Mouse (Mus musculus): ENCODE measurements at regions not wholly inside any gene's neighbourhood (a gene's known extent, or its start where the extent isn't known, plus 50 kb on each side); places are given as distances from the start of the nearest gene placed in this dataset.
A peak's percentile ranks its signal among the peaks of the same experiment; 100 is the strongest.

DNA sequence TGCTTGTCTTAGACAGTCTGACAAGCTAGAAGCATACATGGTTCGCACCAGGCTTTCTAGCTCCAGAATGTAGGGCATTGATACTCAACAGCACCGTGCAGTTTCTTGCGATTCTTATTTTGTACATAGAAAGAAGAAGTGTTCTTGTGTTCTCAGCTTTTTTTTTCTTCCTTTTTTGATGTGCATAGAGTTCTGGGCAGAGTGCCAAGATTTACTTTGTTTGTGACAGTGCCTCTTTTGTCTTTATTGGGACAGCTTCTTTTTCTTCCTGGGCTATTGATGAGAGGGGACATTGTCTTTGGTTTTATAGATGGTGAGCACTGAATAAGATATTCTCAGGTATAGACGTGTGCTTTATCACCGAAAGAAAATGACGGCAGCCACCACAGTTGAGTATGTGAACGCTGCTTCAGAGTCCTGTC is 945.0 kb downstream of the Stpg2 start:
- Histone ChIP-seq H3K4me1 (peaks cover 6% of the 10 kb centered on the region), H3K27me3 (no peaks in the 10 kb centered on the region), H3K4me3 (no peak overlapping the region), H3K9ac (replicated peaks) (no peak overlapping the region), H3K36me3 (no peaks in the 10 kb centered on the region), H3K4me2 (replicated peaks) (no peak overlapping the region), H3K27ac (replicated peaks) (no peak overlapping the region), H3K9me3 (no peaks in the 10 kb centered on the region)
- 63% methylated on average over 7 of the region's 7 CpGs for WGBS
- peak; percentile 78; the same call in 1 of the 2 replicates for ATAC-seq (ENCODE audit: low FRiP score, low read depth)

DNA sequence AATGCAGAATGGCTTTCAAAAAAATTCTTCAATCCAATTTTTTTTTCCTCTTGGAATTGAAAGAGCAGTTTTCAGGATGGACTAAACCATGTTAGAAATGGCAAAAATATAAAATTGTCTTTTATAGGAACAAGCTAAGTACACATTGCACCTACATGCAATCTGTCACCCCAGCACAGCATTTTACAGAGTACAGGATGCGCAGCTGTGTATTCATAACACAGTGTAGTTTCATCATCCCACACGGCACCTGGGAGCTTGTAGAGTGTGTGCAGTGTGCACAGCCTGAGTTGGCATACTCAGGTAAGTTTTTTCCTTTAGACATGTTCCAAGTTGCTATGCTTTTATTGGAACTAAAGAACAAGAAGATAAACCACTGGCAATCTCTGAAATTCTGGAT is 974.0 kb downstream of the Stpg2 start:
- Histone ChIP-seq H3K9ac (replicated peaks) (no peak overlapping the region), H3K36me3 (no peaks in the 10 kb centered on the region), H3K9me3 (no peaks in the 10 kb centered on the region), H3K4me2 (replicated peaks) (no peak overlapping the region), H3K27ac (replicated peaks) (no peak overlapping the region), H3K4me3 (no peak overlapping the region), H3K4me1 (no peaks in the 10 kb centered on the region), H3K27me3 (no peaks in the 10 kb centered on the region)
- no peak for ATAC-seq (ENCODE audit: low FRiP score, low read depth)
- 90% methylated on average over 2 of the region's 2 CpGs for WGBS

DNA sequence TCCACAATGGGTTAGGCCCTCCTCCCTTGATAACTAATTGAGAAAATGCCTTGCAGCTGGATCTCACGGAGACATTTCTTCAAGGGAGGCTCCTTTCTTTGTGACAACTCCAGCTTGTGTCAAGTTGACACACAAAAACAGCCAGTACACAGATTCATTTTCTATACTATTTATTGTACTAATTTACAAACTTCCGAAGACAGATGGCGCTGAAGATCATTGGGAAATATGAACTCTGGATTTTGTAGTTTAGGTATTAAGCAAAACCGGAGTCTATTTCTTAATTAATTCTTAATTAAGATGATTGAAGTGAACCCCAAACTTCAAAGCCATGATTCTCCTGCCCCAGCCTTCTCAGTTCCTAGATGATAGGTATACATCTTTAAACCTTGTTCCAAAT is 977.2 kb downstream of the Stpg2 start:
- Histone ChIP-seq H3K36me3 (no peaks in the 10 kb centered on the region), H3K9ac (replicated peaks) (no peak overlapping the region), H3K4me3 (no peak overlapping the region), H3K4me1 (peaks cover 10% of the 10 kb centered on the region), H3K27me3 (no peaks in the 10 kb centered on the region), H3K27ac (replicated peaks) (no peak overlapping the region), H3K9me3 (no peaks in the 10 kb centered on the region), H3K4me2 (replicated peaks) (no peak overlapping the region)
- ATAC-seq (ENCODE audit: low FRiP score, low read depth), result no peak
- 84% methylated on average over 4 of the region's 4 CpGs for WGBS

DNA sequence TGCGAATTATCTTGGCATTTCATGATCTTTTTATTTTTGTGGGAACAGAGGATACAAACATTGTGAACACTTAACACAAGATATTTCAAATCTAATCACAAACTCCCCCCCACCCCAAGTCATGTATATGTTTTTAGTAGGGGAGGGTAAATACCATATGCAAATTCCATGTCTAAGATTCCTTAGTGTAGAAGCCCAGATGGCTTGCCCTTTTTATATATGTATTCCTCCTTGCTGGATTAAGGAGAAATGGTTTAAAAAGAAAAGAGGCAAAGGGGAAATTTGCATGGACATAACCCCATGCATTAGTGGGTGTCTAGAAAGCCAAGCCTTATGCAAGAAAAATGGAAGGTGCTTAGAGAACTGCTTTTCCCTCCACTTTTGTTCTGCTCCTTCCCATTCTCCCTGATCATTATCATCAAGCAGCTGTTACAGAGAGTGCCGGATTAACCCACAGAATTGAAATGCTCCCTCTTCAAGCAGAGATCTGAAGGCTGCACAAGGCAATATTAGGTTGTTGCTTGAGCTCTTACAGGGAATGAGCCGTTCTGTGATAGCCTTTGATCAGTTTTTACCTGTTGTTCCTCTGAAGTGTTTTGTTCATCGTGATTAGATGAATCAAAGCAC is 979.5 kb downstream of the Stpg2 start:
- H3K4me2 ChIP-seq (replicated peaks), result no peak overlapping the region
- H3K27ac ChIP-seq (replicated peaks), result peak overlapping the region; percentile 52; the same call in 1 of the 2 replicates
- peak; percentile 77 for ATAC-seq (ENCODE audit: low FRiP score, low read depth)
- 34% methylated on average over 4 of the region's 4 CpGs for WGBS
- no peaks in the 10 kb centered on the region for H3K9me3 ChIP-seq
- peaks cover 10% of the 10 kb centered on the region for H3K4me1 ChIP-seq
- H3K27me3 ChIP-seq, result no peaks in the 10 kb centered on the region
- no peak overlapping the region for H3K9ac ChIP-seq (replicated peaks)
- H3K36me3 ChIP-seq, result no peaks in the 10 kb centered on the region
- no peak overlapping the region for H3K4me3 ChIP-seq

DNA sequence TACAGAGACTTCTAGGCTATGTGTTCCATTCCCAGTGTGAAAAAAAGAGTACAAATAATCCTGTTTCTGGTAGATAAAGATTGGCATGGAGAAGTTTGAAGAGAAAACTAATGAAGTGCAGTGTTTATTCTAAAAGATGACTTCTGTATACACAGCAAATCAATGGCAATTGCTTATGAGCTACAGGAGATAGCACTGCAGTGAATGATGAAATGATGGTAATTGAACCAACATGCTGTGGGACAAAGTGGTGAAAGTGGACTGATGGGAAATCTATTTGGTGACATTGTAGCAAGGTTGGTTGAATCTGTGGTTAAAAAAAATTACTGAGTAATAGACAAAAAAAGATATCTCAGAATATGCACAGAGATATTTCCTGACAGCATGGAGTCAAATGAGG is 1000.4 kb downstream of the Stpg2 start:
- ATAC-seq (ENCODE audit: low FRiP score, low read depth), result no peak
- Histone ChIP-seq H3K4me3 (no peak overlapping the region), H3K36me3 (no peaks in the 10 kb centered on the region), H3K9ac (replicated peaks) (no peak overlapping the region), H3K4me1 (no peaks in the 10 kb centered on the region), H3K27ac (replicated peaks) (no peak overlapping the region), H3K4me2 (replicated peaks) (no peak overlapping the region), H3K27me3 (no peaks in the 10 kb centered on the region), H3K9me3 (no peaks in the 10 kb centered on the region)

DNA sequence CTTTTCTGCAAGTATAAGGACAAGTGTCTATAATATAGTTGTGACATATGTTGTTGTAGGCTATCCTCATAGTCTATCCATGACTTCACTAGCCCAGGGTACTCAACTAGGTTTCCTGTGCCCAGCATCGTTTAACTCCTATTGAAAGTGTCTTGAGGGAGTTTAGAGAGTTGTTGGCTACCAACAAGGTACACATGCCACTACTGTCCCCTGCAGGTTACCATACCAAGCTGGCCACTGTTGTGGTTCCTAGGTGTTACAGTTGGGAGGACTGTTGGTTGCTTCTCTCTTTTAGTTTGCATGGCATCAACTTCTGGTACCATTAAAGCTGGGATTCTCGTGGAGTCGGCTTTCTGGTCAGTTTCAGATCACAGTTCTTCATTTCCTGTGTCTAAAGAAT is 990.7 kb downstream of the Pdha2 start:
- Histone ChIP-seq H3K9ac (replicated peaks) (no peak overlapping the region), H3K27me3 (no peaks in the 10 kb centered on the region), H3K36me3 (no peaks in the 10 kb centered on the region), H3K4me2 (replicated peaks) (no peak overlapping the region), H3K9me3 (no peaks in the 10 kb centered on the region), H3K4me1 (no peaks in the 10 kb centered on the region), H3K4me3 (no peak overlapping the region), H3K27ac (replicated peaks) (no peak overlapping the region)
- 88% methylated on average over 3 of the region's 3 CpGs for WGBS
- ATAC-seq (ENCODE audit: low FRiP score, low read depth), result no peak

DNA sequence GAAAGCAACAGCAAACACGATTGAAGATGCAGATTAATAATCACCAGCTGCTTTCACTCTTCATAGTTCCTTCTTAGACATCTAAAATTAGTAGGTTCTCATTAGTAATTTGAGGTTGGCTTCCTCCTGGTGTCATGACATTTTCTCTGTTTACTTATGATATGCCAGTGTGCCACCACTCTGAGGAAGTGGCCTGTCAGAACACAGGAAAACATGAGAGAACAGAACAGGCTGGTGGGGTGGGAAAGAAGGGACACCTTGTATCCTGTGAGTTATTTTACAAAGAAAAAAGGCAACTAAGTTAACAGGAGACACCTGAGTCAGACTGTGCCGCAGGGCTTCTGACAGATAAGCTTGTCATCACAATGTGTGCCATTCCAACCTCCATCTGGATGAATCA is 981.4 kb downstream of the Pdha2 start:
- Histone ChIP-seq H3K9ac (replicated peaks) (no peak overlapping the region), H3K4me1 (no peaks in the 10 kb centered on the region), H3K36me3 (no peaks in the 10 kb centered on the region), H3K4me2 (replicated peaks) (no peak overlapping the region), H3K27me3 (no peaks in the 10 kb centered on the region), H3K9me3 (no peaks in the 10 kb centered on the region), H3K4me3 (no peak overlapping the region), H3K27ac (replicated peaks) (no peak overlapping the region)
- WGBS, result 76% methylated on average over 2 of the region's 2 CpGs
- ATAC-seq (ENCODE audit: low FRiP score, low read depth), result no peak

DNA sequence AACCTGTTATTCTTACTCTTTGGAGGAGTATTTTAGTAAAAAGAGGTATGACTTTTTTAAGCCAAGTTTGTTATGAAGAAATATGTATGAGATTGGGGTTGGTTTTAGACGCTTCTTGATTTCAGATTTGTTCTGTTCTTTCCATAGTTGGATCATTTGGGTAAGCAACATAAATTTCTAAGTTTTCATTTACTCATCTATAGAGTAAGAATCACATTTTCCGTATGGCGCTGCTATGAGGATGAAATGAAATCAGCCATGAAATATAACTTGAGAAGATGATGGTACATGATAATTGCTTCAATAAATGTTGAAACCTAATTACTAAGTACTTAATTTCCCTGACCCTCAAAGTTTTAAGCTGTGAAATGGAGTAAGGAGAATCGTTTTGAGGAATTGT is 979.0 kb downstream of the Pdha2 start:
- Histone ChIP-seq H3K27ac (replicated peaks) (no peak overlapping the region), H3K9ac (replicated peaks) (no peak overlapping the region), H3K4me2 (replicated peaks) (no peak overlapping the region), H3K9me3 (no peaks in the 10 kb centered on the region), H3K27me3 (no peaks in the 10 kb centered on the region), H3K4me3 (no peak overlapping the region), H3K4me1 (no peaks in the 10 kb centered on the region), H3K36me3 (no peaks in the 10 kb centered on the region)
- 87% methylated on average over 4 of the region's 4 CpGs for WGBS
- no peak for ATAC-seq (ENCODE audit: low FRiP score, low read depth)

DNA sequence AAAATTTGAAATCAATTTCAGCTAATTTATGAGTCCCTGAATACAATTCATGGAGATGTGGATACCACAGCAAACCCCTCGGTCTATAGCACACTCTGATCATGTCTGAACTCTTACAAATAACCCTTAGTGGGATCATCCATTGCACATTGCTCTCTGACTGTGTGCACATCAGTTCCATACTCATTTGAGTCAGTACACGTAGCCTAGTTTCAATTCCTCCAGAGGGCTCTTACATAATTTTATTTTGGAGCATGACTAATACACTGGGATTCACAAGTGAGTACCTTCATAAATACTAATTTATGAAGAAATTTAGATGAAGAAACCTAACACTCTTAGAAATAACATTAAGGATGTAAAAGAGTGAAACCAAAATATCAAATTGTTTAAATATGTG is 978.3 kb downstream of the Pdha2 start:
- H3K9ac ChIP-seq (replicated peaks), result no peak overlapping the region
- H3K4me1 ChIP-seq, result no peaks in the 10 kb centered on the region
- H3K36me3 ChIP-seq, result no peaks in the 10 kb centered on the region
- no peak overlapping the region for H3K4me2 ChIP-seq (replicated peaks)
- H3K9me3 ChIP-seq, result no peaks in the 10 kb centered on the region
- no peak for ATAC-seq (ENCODE audit: low FRiP score, low read depth)
- no peak overlapping the region for H3K27ac ChIP-seq (replicated peaks)
- H3K27me3 ChIP-seq, result no peaks in the 10 kb centered on the region
- WGBS, result 81% methylated on average over 2 of the region's 2 CpGs
- no peak overlapping the region for H3K4me3 ChIP-seq

DNA sequence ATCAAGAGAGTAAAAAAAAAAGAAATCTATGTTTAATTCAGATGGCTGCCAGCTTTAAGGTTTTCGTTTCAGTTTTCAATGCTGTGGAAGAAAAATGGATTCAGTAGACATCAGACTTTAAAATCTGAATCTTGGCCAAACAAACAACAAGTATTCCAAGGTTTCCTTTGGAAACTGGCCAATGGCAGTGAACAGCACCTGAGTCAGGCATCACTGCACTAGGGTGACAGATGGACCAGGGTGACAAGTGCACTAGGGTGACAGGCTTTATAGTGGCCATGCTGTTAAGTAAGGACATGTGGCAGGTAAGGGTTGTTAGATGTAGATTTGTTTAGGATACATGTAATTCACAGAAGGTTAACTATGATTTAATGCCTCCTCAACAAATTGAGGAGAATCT is 972.9 kb downstream of the Pdha2 start:
- Histone ChIP-seq H3K27me3 (no peaks in the 10 kb centered on the region), H3K4me3 (no peak overlapping the region), H3K36me3 (no peaks in the 10 kb centered on the region), H3K4me1 (no peaks in the 10 kb centered on the region), H3K4me2 (replicated peaks) (no peak overlapping the region), H3K9me3 (no peaks in the 10 kb centered on the region), H3K9ac (replicated peaks) (no peak overlapping the region), H3K27ac (replicated peaks) (no peak overlapping the region)
- ATAC-seq (ENCODE audit: low FRiP score, low read depth), result no peak
- 89% methylated on average over 1 of the region's 1 CpGs for WGBS

Small RNA genes lying in the stretch of these regions (microRNA-seq; reads per million reads assigned to microRNA genes)
- gene Mir7j, result 28.3 reads per million, percentile 38 among the genes with 10 or more reads in this experiment

Measured in midbrain, embryonic 12.5 days (tissue).